ENCODE assay signal across 8 mouse cellular contexts in the genomic region with DNA sequence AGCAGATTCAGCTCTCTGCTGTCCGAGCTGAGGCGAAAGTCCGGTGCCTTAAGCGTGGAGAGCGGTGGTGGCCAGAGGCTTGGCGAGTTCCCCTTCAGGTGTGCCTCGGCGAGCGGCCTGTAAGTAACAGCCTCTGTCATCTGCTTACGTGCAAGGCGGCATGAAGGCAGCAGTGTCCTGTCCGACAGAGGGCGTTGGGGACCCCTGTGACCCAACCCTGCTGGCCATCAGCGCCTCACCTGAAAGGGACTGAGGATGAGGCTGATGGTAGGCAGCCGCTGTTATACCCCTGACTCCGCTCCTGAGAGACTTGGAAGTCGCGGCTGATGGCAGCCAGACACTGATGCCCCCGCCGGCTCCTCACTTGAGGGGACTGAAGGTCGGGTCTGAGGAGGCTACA. TPM values are rescaled to one million over a fixed set of nuclear protein-coding genes. Genes with fewer than 3 reads are reported as not detected.
A peak's percentile ranks its signal among the peaks of the same experiment; 100 is the strongest.
DNase-seq lines count a peak whose midpoint lies in the region; ATAC-seq and TF ChIP-seq lines count a peak whose summit lies in the region.
"Not testable (repeated sequence)": the region's sequence is repeated elsewhere in the genome, so short reads cannot be mapped to it uniquely, and the experiment has no call there.

No protein-coding gene starts in this region.

- not testable (repeated sequence) for H3K79me2 ChIP-seq in C2C12 (ENCODE audit: control insufficient read depth, insufficient read depth)

- peak; percentile 13 for TF ChIP-seq CTCF in C2C12 (IDR thresholded peaks at IDR 0.05; ENCODE audit: control insufficient read depth, insufficient read depth, insufficient read length)
- peak; percentile 64; the same call in 1 of the 2 replicates for TF ChIP-seq CTCF in embryonic fibroblast, embryonic 13.5 days (IDR thresholded peaks at IDR 0.05; ENCODE audit: borderline replicate concordance, insufficient read depth, low read length)

- peak; percentile 86 for DNase-seq in brain, adult 2 months (ENCODE audit: low read depth, low spot score)
- DNase-seq in kidney, postnatal 10 days: peak; percentile 71
- DNase-seq in neural tube, embryonic 11.5 days (ENCODE audit: low spot score): peak; percentile 47

- peak; percentile 76 for ATAC-seq in heart, embryonic 12.5 days (ENCODE audit: insufficient number of reproducible peaks, low FRiP score)
- peak; percentile 56 for ATAC-seq in liver, embryonic 15.5 days (ENCODE audit: insufficient read depth)
- not testable (repeated sequence) for ATAC-seq in neural tube, embryonic 11.5 days (ENCODE audit: insufficient read depth, low FRiP score, low TSS enrichment); stomach, embryonic 16.5 days (ENCODE audit: insufficient read depth, low FRiP score)

- not testable (repeated sequence) for H3ac ChIP-seq in C2C12 (ENCODE audit: control insufficient read depth, insufficient read length, low read depth)

- not testable (repeated sequence) for H3K27me3 ChIP-seq in C2C12 (ENCODE audit: control insufficient read depth, insufficient read depth, insufficient read length); heart, embryonic 12.5 days (replicated peaks); liver, embryonic 15.5 days; neural tube, embryonic 11.5 days (ENCODE audit: control insufficient read depth, insufficient read depth, low read length); stomach, embryonic 16.5 days (ENCODE audit: control insufficient read depth, insufficient read depth, low read length)

- under 1% methylated on average over 19 of the region's 21 CpGs for WGBS in heart, embryonic 12.5 days
- WGBS in liver, embryonic 15.5 days (ENCODE audit: insufficient replicate concordance): 1% methylated on average over 20 of the region's 21 CpGs
- 0% methylated on average over 15 of the region's 21 CpGs for WGBS in neural tube, embryonic 11.5 days
- WGBS in stomach, embryonic 16.5 days: 2% methylated on average over 15 of the region's 21 CpGs

- not testable (repeated sequence) for TF ChIP-seq POLR2A in embryonic fibroblast, embryonic 13.5 days (IDR thresholded peaks at IDR 0.05; ENCODE audit: low read depth, low read length)

- not testable (repeated sequence) for H3K27ac ChIP-seq in embryonic fibroblast, embryonic 13.5 days (ENCODE audit: insufficient read depth, low read length); neural tube, embryonic 11.5 days (ENCODE audit: low read depth, low read length); stomach, embryonic 16.5 days (ENCODE audit: low read length)
- peak overlapping the region; percentile 64 for H3K27ac ChIP-seq in heart, embryonic 12.5 days (ENCODE audit: poor library complexity, severe bottlenecking)
- H3K27ac ChIP-seq in liver, embryonic 15.5 days (replicated peaks): peak overlapping the region; percentile 67

- H3K4me3 ChIP-seq in C2C12 (ENCODE audit: insufficient read depth, poor library complexity, severe bottlenecking): peak overlapping the region; percentile 18
- peak overlapping the region; percentile 58 for H3K4me3 ChIP-seq in embryonic fibroblast, embryonic 13.5 days (ENCODE audit: insufficient read depth, low read length)
- peak overlapping the region; percentile 64 for H3K4me3 ChIP-seq in heart, embryonic 12.5 days
- peak overlapping the region; percentile 68 for H3K4me3 ChIP-seq in liver, embryonic 15.5 days (replicated peaks)
- peak overlapping the region; percentile 38 for H3K4me3 ChIP-seq in neural tube, embryonic 11.5 days (ENCODE audit: low read depth, low read length)
- peak overlapping the region; percentile 60 for H3K4me3 ChIP-seq in stomach, embryonic 16.5 days (replicated peaks; ENCODE audit: low read length)

- H3K4me2 ChIP-seq in heart, embryonic 12.5 days: peak overlapping the region; percentile 86
- H3K4me2 ChIP-seq in liver, embryonic 15.5 days: peak overlapping the region; percentile 88
- H3K4me2 ChIP-seq in neural tube, embryonic 11.5 days (ENCODE audit: low read depth): peak overlapping the region; percentile 56
- peak overlapping the region; percentile 65 for H3K4me2 ChIP-seq in stomach, embryonic 16.5 days (ENCODE audit: low read depth, low read length)

- H3K9ac ChIP-seq in heart, embryonic 12.5 days: peak overlapping the region; percentile 74
- peak overlapping the region; percentile 59 for H3K9ac ChIP-seq in liver, embryonic 15.5 days
- H3K9ac ChIP-seq in neural tube, embryonic 11.5 days (ENCODE audit: low read length): peak overlapping the region; percentile 49
- peak overlapping the region; percentile 67 for H3K9ac ChIP-seq in stomach, embryonic 16.5 days (ENCODE audit: low read length)

- H3K4me1 ChIP-seq in embryonic fibroblast, embryonic 13.5 days (ENCODE audit: control insufficient read depth, insufficient read depth, low read length); heart, embryonic 12.5 days (replicated peaks); neural tube, embryonic 11.5 days (ENCODE audit: control insufficient read depth, insufficient read depth, low read length); stomach, embryonic 16.5 days (ENCODE audit: control insufficient read depth, insufficient read depth, low read length): not testable (repeated sequence)
- peaks cover 13% of the 10 kb centered on the region; the same call in 1 of the 2 replicates for H3K4me1 ChIP-seq in liver, embryonic 15.5 days (replicated peaks)

- not testable (repeated sequence) for H3K79me3 ChIP-seq in C2C12 (ENCODE audit: low read depth)

- not testable (repeated sequence) for H3K9me3 ChIP-seq in heart, embryonic 12.5 days (replicated peaks); liver, embryonic 15.5 days (replicated peaks); neural tube, embryonic 11.5 days (ENCODE audit: control insufficient read depth, low read length); stomach, embryonic 16.5 days (replicated peaks; ENCODE audit: control insufficient read depth, low read length)

- H3K36me3 ChIP-seq in C2C12 (ENCODE audit: control insufficient read depth, insufficient read depth); heart, embryonic 12.5 days; liver, embryonic 15.5 days (replicated peaks); neural tube, embryonic 11.5 days (ENCODE audit: control insufficient read depth, insufficient read depth, low read length); stomach, embryonic 16.5 days (ENCODE audit: control insufficient read depth, insufficient read depth, low read length): not testable (repeated sequence)

RNA-seq across cellular contexts. Expression of a gene that starts 0.2 kb away (rescaled TPM):
- 0.47 TPM for polyA plus RNA-seq in C2C12 (2012; fragmentation: generic; extraction: Trizol)
- 4.4 and 5.5 TPM in 2 replicates for polyA plus RNA-seq in embryonic fibroblast, embryonic 13.5 days (2011; ENCODE audit: insufficient read length, low read depth, missing spikeins)
- polyA plus RNA-seq in heart, embryonic 12.5 days (2016; fragmentation: Nextera tagmentation; extraction: Ambion mirVana): 14.1 and 14.6 TPM in 2 replicates
- 3.5 and 4.4 TPM in 2 replicates for polyA plus RNA-seq in liver, embryonic 15.5 days (2015; fragmentation: Nextera tagmentation; extraction: Ambion mirVana)
- 5.1 and 6.4 TPM in 2 replicates for polyA plus RNA-seq in neural tube, embryonic 11.5 days (2014; fragmentation: Nextera tagmentation; extraction: Ambion mirVana)
- polyA plus RNA-seq in stomach, embryonic 16.5 days (2015; fragmentation: Nextera tagmentation; extraction: Ambion mirVana): 6.9 and 8.9 TPM in 2 replicates

RNA-seq across cellular contexts. Expression of a gene that starts 0.3 kb away (rescaled TPM):
- 1.8 TPM for polyA plus RNA-seq in C2C12 (2012; fragmentation: generic; extraction: Trizol)
- 8.2 and 8.7 TPM in 2 replicates for polyA plus RNA-seq in embryonic fibroblast, embryonic 13.5 days (2011; ENCODE audit: insufficient read length, low read depth, missing spikeins)
- 5.3 and 6.4 TPM in 2 replicates for polyA plus RNA-seq in heart, embryonic 12.5 days (2016; fragmentation: Nextera tagmentation; extraction: Ambion mirVana)
- polyA plus RNA-seq in liver, embryonic 15.5 days (2015; fragmentation: Nextera tagmentation; extraction: Ambion mirVana): 3.3 and 3.7 TPM in 2 replicates
- 7.5 and 7.7 TPM in 2 replicates for polyA plus RNA-seq in neural tube, embryonic 11.5 days (2014; fragmentation: Nextera tagmentation; extraction: Ambion mirVana)
- 6.1 and 6.9 TPM in 2 replicates for polyA plus RNA-seq in stomach, embryonic 16.5 days (2015; fragmentation: Nextera tagmentation; extraction: Ambion mirVana)

RNA-seq across cellular contexts. Expression of a gene that starts 47.2 kb away (rescaled TPM):
- polyA plus RNA-seq in C2C12 (2012; fragmentation: generic; extraction: Trizol): 15.7 TPM
- polyA plus RNA-seq in embryonic fibroblast, embryonic 13.5 days (2011; ENCODE audit: insufficient read length, low read depth, missing spikeins): 35.4 and 38.8 TPM in 2 replicates
- 47.4 and 47.9 TPM in 2 replicates for polyA plus RNA-seq in heart, embryonic 12.5 days (2016; fragmentation: Nextera tagmentation; extraction: Ambion mirVana)
- polyA plus RNA-seq in liver, embryonic 15.5 days (2015; fragmentation: Nextera tagmentation; extraction: Ambion mirVana): 38.1 and 38.5 TPM in 2 replicates
- 61.3 and 63.5 TPM in 2 replicates for polyA plus RNA-seq in neural tube, embryonic 11.5 days (2014; fragmentation: Nextera tagmentation; extraction: Ambion mirVana)
- 33.1 and 35.9 TPM in 2 replicates for polyA plus RNA-seq in stomach, embryonic 16.5 days (2015; fragmentation: Nextera tagmentation; extraction: Ambion mirVana)

RNA-seq across cellular contexts. Expression of a gene that starts 55.3 kb away (rescaled TPM):
- not detected for polyA plus RNA-seq in C2C12 (2012; fragmentation: generic; extraction: Trizol)
- not detected in 2 replicates for polyA plus RNA-seq in embryonic fibroblast, embryonic 13.5 days (2011; ENCODE audit: insufficient read length, low read depth, missing spikeins)
- polyA plus RNA-seq in heart, embryonic 12.5 days (2016; fragmentation: Nextera tagmentation; extraction: Ambion mirVana): 0.11 and 0.41 TPM in 2 replicates
- polyA plus RNA-seq in liver, embryonic 15.5 days (2015; fragmentation: Nextera tagmentation; extraction: Ambion mirVana): 0.08 TPM in 1 of 2 replicates, not detected in the other
- 0.30 TPM in 1 of 2 replicates, not detected in the other for polyA plus RNA-seq in neural tube, embryonic 11.5 days (2014; fragmentation: Nextera tagmentation; extraction: Ambion mirVana)
- polyA plus RNA-seq in stomach, embryonic 16.5 days (2015; fragmentation: Nextera tagmentation; extraction: Ambion mirVana): 0.14 TPM in 1 of 2 replicates, not detected in the other

Comparison
In these comparisons a context has a peak if more than half of its experiments do, and no peak if none do; other contexts are left out.
1. H3K4me3 ChIP-seq: peak in every context shown above with its lines; median percentile 68 in liver, embryonic 15.5 days; 64 in heart, embryonic 12.5 days; 60 in stomach, embryonic 16.5 days; 58 in embryonic fibroblast, embryonic 13.5 days; 38 in neural tube, embryonic 11.5 days; 18 in C2C12.